Comparison of ENCODE assay signal across 16 mouse cellular contexts in genomic region chrX:143644807-143645206, GRCm38 (mm10).
"Had no signal": no experiment of that assay in that cellular context is flagged by ENCODE, and none has a peak within 500 bp of the region (broad histone marks: within the 10 kb centered on the region; RNA-seq: fewer than 3 reads in every experiment).

No protein-coding gene starts in this region.

- H3K27me3 ChIP-seq: limb, embryonic 15.5 days; stomach, embryonic 15.5 days had no signal

- H3K36me3 ChIP-seq: limb, embryonic 12.5 days; limb, embryonic 15.5 days; midbrain, embryonic 13.5 days; stomach, embryonic 15.5 days had no signal

- DNase-seq: kidney, postnatal 14 days; kidney, postnatal 4 days; left cerebral cortex, postnatal 4 days; liver, postnatal 0 days; lung, embryonic 14.5 days; right cerebral cortex, postnatal 25 days; spleen, adult 18-20 months; thymus, postnatal 25 days had no signal

- H3K4me1 ChIP-seq: limb, embryonic 12.5 days; limb, embryonic 15.5 days; midbrain, embryonic 13.5 days; stomach, embryonic 15.5 days had no signal

- H3K27ac ChIP-seq: limb, embryonic 12.5 days; limb, embryonic 15.5 days; liver, embryonic 14.5 days; macrophage; midbrain, embryonic 13.5 days; stomach, embryonic 15.5 days had no signal

- H3K4me3 ChIP-seq: limb, embryonic 12.5 days; limb, embryonic 15.5 days; midbrain, embryonic 13.5 days; stomach, embryonic 15.5 days had no signal

- H3K9me3 ChIP-seq: limb, embryonic 12.5 days; limb, embryonic 15.5 days; midbrain, embryonic 13.5 days; stomach, embryonic 15.5 days had no signal

- ATAC-seq: liver, postnatal 0 days; lung, postnatal 0 days; midbrain, embryonic 13.5 days had no signal

- H3K4me2 ChIP-seq: limb, embryonic 12.5 days; limb, embryonic 15.5 days; liver, embryonic 11.5 days; lung, embryonic 14.5 days; midbrain, embryonic 13.5 days; stomach, embryonic 15.5 days had no signal

- H3K9ac ChIP-seq: limb, embryonic 12.5 days; limb, embryonic 15.5 days; liver, embryonic 14.5 days; liver, postnatal 0 days; lung, embryonic 14.5 days; midbrain, embryonic 13.5 days; stomach, embryonic 15.5 days had no signal
